Mouse (Mus musculus): ENCODE data around the gene Ly6g6f. TPM values are rescaled to one million over a fixed set of nuclear protein-coding genes. Genes with fewer than 3 reads are reported as not detected.
A peak's percentile ranks its signal among the peaks of the same experiment; 100 is the strongest.

Ly6g6f gene
- total and polyA plus RNA-seq, 3 experiments: 0.10 to 0.27 TPM; not detected in 1

- H3K4me1 ChIP-seq (ENCODE audit: insufficient read depth, low read depth, low read length): peaks cover 68% of the 10 kb centered on the region
- DNase-seq (ENCODE audit: low spot score) (peak; percentile 76), ATAC-seq (ENCODE audit: extremely low read depth, insufficient number of reproducible peaks, low FRiP score, poor library complexity, severe bottlenecking) (peak; percentile 66)
- TF ChIP-seq CTCF (IDR thresholded peaks at IDR 0.05; ENCODE audit: low read depth, low read length): peak; percentile 17; the same call in 1 of the 2 replicates
- no peak for TF ChIP-seq GATA2 (IDR thresholded peaks at IDR 0.05; ENCODE audit: borderline replicate concordance, low read depth, low read length)
- TF ChIP-seq GATA1 (IDR thresholded peaks at IDR 0.05; ENCODE audit: borderline replicate concordance, low read length): no peak
- TF ChIP-seq TAL1 (conservative IDR thresholded peaks at IDR 0.05; ENCODE audit: low read depth, low read length): no peak
- TF ChIP-seq POLR2AphosphoS5 (IDR thresholded peaks at IDR 0.05; ENCODE audit: insufficient replicate concordance, low read depth, low read length): no peak; the same call in 1 of the 2 replicates
- 0 out of 2 replicates have a peak, but pooled peaks cover under 1% of the 10 kb centered on the region for H3K27me3 ChIP-seq (ENCODE audit: insufficient read depth, low read length)
- H3K36me3 ChIP-seq (replicated peaks): peaks cover 80% of the 10 kb centered on the region
- H3K4me3 ChIP-seq (ENCODE audit: low read depth, low read length): peak within 1 kb of the TSS; percentile 76
- no peaks in the 10 kb centered on the region for H3K9me3 ChIP-seq (replicated peaks)
Measured at GRCm38 (mm10) chr17:35058911-35059892, 26.2 kb downstream of the Ly6g6f start, which contains the start of gene Ddah2. Gene Ddah2, plus strand, starts transcription at chr17:35059035.

GRCm38 (mm10) chr17:35058316-35058715 is 27.1 kb downstream of the Ly6g6f start:
- TF ChIP-seq GATA1 (IDR thresholded peaks at IDR 0.05; ENCODE audit: borderline replicate concordance, low read length) (no peak), TAL1 (conservative IDR thresholded peaks at IDR 0.05; ENCODE audit: low read depth, low read length) (no peak), POLR2AphosphoS5 (IDR thresholded peaks at IDR 0.05; ENCODE audit: insufficient replicate concordance, low read depth, low read length) (no peak), GATA2 (IDR thresholded peaks at IDR 0.05; ENCODE audit: borderline replicate concordance, low read depth, low read length) (no peak), CTCF (IDR thresholded peaks at IDR 0.05; ENCODE audit: low read depth, low read length) (no peak)
- no peak for ATAC-seq (ENCODE audit: extremely low read depth, insufficient number of reproducible peaks, low FRiP score, poor library complexity, severe bottlenecking)
- H3K27me3 ChIP-seq (ENCODE audit: insufficient read depth, low read length): no peaks in the 10 kb centered on the region
- no peaks in the 10 kb centered on the region for H3K9me3 ChIP-seq (replicated peaks)
- H3K36me3 ChIP-seq (replicated peaks): peaks cover 85% of the 10 kb centered on the region
- H3K4me3 ChIP-seq (ENCODE audit: low read depth, low read length): no peak overlapping the region; the same call in 1 of the 2 replicates
- no peak for DNase-seq (ENCODE audit: low spot score)
- H3K4me1 ChIP-seq (ENCODE audit: insufficient read depth, low read depth, low read length): peaks cover 75% of the 10 kb centered on the region

- H3K36me3 ChIP-seq (replicated peaks): peaks cover 86% of the 10 kb centered on the region
- H3K4me1 ChIP-seq (ENCODE audit: insufficient read depth, low read depth, low read length): peaks cover 87% of the 10 kb centered on the region
- no peak overlapping the region for H3K4me3 ChIP-seq (ENCODE audit: low read depth, low read length)
- no peaks in the 10 kb centered on the region for H3K27me3 ChIP-seq (ENCODE audit: insufficient read depth, low read length)
- no peak for ATAC-seq (ENCODE audit: extremely low read depth, insufficient number of reproducible peaks, low FRiP score, poor library complexity, severe bottlenecking)
- DNase-seq (ENCODE audit: low spot score): no peak
- no peaks in the 10 kb centered on the region for H3K9me3 ChIP-seq (replicated peaks)
- TF ChIP-seq POLR2AphosphoS5 (IDR thresholded peaks at IDR 0.05; ENCODE audit: insufficient replicate concordance, low read depth, low read length): no peak
- TF ChIP-seq GATA1 (IDR thresholded peaks at IDR 0.05; ENCODE audit: borderline replicate concordance, low read length): no peak
- no peak for TF ChIP-seq TAL1 (conservative IDR thresholded peaks at IDR 0.05; ENCODE audit: low read depth, low read length)
Measured at GRCm38 (mm10) chr17:35057090-35057489, 28.3 kb downstream of the Ly6g6f start.

- Histone ChIP-seq H3K36me3 (replicated peaks) (peaks cover 85% of the 10 kb centered on the region), H3K27me3 (ENCODE audit: insufficient read depth, low read length) (no peaks in the 10 kb centered on the region), H3K4me1 (ENCODE audit: insufficient read depth, low read depth, low read length) (peaks cover 84% of the 10 kb centered on the region), H3K4me3 (ENCODE audit: low read depth, low read length) (no peak overlapping the region; the same call in 1 of the 2 replicates), H3K9me3 (replicated peaks) (no peaks in the 10 kb centered on the region)
- no peak for DNase-seq (ENCODE audit: low spot score)
- TF ChIP-seq POLR2AphosphoS5 (IDR thresholded peaks at IDR 0.05; ENCODE audit: insufficient replicate concordance, low read depth, low read length): no peak
- TF ChIP-seq GATA1 (IDR thresholded peaks at IDR 0.05; ENCODE audit: borderline replicate concordance, low read length): no peak
- TF ChIP-seq TAL1 (conservative IDR thresholded peaks at IDR 0.05; ENCODE audit: low read depth, low read length): no peak
- no peak for TF ChIP-seq CTCF (IDR thresholded peaks at IDR 0.05; ENCODE audit: low read depth, low read length)
- TF ChIP-seq GATA2 (IDR thresholded peaks at IDR 0.05; ENCODE audit: borderline replicate concordance, low read depth, low read length): no peak
- no peak for ATAC-seq (ENCODE audit: extremely low read depth, insufficient number of reproducible peaks, low FRiP score, poor library complexity, severe bottlenecking)
Measured at GRCm38 (mm10) chr17:35055691-35056495, 29.5 kb downstream of the Ly6g6f start.

GRCm38 (mm10) chr17:35052271-35052798 is 33.1 kb downstream of the Ly6g6f start:
- TF ChIP-seq GATA1 (IDR thresholded peaks at IDR 0.05; ENCODE audit: borderline replicate concordance, low read length) (no peak), POLR2AphosphoS5 (IDR thresholded peaks at IDR 0.05; ENCODE audit: insufficient replicate concordance, low read depth, low read length) (no peak), CTCF (IDR thresholded peaks at IDR 0.05; ENCODE audit: low read depth, low read length) (no peak), TAL1 (conservative IDR thresholded peaks at IDR 0.05; ENCODE audit: low read depth, low read length) (no peak), GATA2 (IDR thresholded peaks at IDR 0.05; ENCODE audit: borderline replicate concordance, low read depth, low read length) (no peak)
- Histone ChIP-seq H3K4me1 (ENCODE audit: insufficient read depth, low read depth, low read length) (peaks cover 75% of the 10 kb centered on the region), H3K4me3 (ENCODE audit: low read depth, low read length) (peak overlapping the region; percentile 81), H3K9me3 (replicated peaks) (no peaks in the 10 kb centered on the region), H3K36me3 (replicated peaks) (peaks cover 59% of the 10 kb centered on the region), H3K27me3 (ENCODE audit: insufficient read depth, low read length) (no peaks in the 10 kb centered on the region)
- DNase-seq (ENCODE audit: low spot score): no peak
- no peak for ATAC-seq (ENCODE audit: extremely low read depth, insufficient number of reproducible peaks, low FRiP score, poor library complexity, severe bottlenecking)

Measured in G1E (cell line).